21 mouse cellular contexts compared by ENCODE assay signal in the genomic region with DNA sequence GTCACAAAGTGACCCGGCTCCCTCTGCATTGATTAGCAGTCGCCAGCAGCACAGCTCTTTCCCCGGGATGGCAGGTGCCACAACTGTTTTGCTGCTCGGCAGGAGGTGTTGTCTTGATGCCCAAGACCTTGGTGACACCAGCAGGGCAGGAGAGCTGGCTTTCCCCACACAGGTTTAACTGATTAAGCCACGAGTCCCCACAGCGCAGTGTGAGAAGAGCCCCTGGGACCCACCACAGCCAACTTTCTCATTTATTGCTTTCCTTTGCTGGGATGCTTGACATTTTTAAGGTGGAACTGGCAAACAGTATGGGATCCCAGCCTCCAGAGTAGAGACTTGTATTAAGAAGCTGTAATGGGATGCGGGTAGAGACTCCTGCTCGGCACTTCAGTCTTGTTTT.
A peak's percentile ranks its signal among the peaks of the same experiment; 100 is the strongest.
DNase-seq lines count a peak whose midpoint lies in the region; ATAC-seq lines count a peak whose summit lies in the region.
"Had no signal": no experiment of that assay in that cellular context is flagged by ENCODE, and none has a peak within 500 bp of the region (broad histone marks: within the 10 kb centered on the region; RNA-seq: fewer than 3 reads in every experiment).

No protein-coding gene starts in this region.

- 39% methylated on average over 8 of the region's 8 CpGs for WGBS in hindbrain, embryonic 16.5 days
- WGBS in midbrain, embryonic 15.5 days, result 41% methylated on average over 8 of the region's 8 CpGs

- no peaks in the 10 kb centered on the region for H3K27me3 ChIP-seq in hindbrain, embryonic 16.5 days (replicated peaks; ENCODE audit: control insufficient read depth, insufficient read depth, low read length)
- H3K27me3 ChIP-seq in midbrain, embryonic 15.5 days (replicated peaks), result no peaks in the 10 kb centered on the region
- H3K27me3 ChIP-seq: forebrain, embryonic 12.5 days; lung, embryonic 15.5 days; midbrain, embryonic 12.5 days had no signal

- peak; percentile 15 to 33 for DNase-seq in cerebellum, postnatal 14 days
- DNase-seq in cerebellum, adult 8-10 months, result no peak
- peak; percentile 11 for DNase-seq in left cerebral cortex, postnatal 4 days
- no peak for DNase-seq in left cerebral cortex, postnatal 36 days (ENCODE audit: low spot score in 2 of 2)
- no peak for DNase-seq in B cell, adult 2 months
- DNase-seq in urinary bladder, adult 2 months (ENCODE audit: low spot score), result no peak
- DNase-seq: adrenal gland, postnatal 25 days; kidney, adult 2 months; kidney, postnatal 10 days; thymus, postnatal 25 days had no signal

- H3K4me2 ChIP-seq in hindbrain, embryonic 16.5 days (ENCODE audit: low read length), result peak overlapping the region; percentile 32; the same call in 1 of the 2 replicates
- H3K4me2 ChIP-seq in midbrain, embryonic 15.5 days, result 0 out of 2 replicates have a peak overlapping the region, but pooled peaks have one; percentile 13
- H3K4me2 ChIP-seq: forebrain, embryonic 12.5 days; lung, embryonic 15.5 days; midbrain, embryonic 12.5 days had no signal

- peak; percentile 40; the same call in 1 of the 2 replicates for ATAC-seq in hindbrain, embryonic 16.5 days
- 0 out of 2 replicates have a peak, but pooled peaks have one; percentile 39 for ATAC-seq in midbrain, embryonic 15.5 days (replicated peaks)
- ATAC-seq: inflammation-experienced regulatory T-cells, adult 6 months had no signal

- H3K9me3 ChIP-seq in hindbrain, embryonic 16.5 days (ENCODE audit: control insufficient read depth, low read length), result no peaks in the 10 kb centered on the region
- no peaks in the 10 kb centered on the region for H3K9me3 ChIP-seq in midbrain, embryonic 15.5 days
- H3K9me3 ChIP-seq: embryonic facial prominence, embryonic 10.5 days; forebrain, embryonic 12.5 days; heart, embryonic 10.5 days; lung, embryonic 15.5 days; midbrain, embryonic 12.5 days had no signal

- intact Hi-C loops in left cerebral cortex, postnatal 4 days (cut with DNase I), result no loop called here
- intact Hi-C loops in left cerebral cortex, postnatal 36 days (cut with DNase I), result no loop called here

- no peak overlapping the region for H3K4me3 ChIP-seq in hindbrain, embryonic 16.5 days (ENCODE audit: low read length)
- no peak overlapping the region for H3K4me3 ChIP-seq in midbrain, embryonic 15.5 days
- H3K4me3 ChIP-seq: embryonic facial prominence, embryonic 10.5 days; forebrain, embryonic 12.5 days; heart, embryonic 10.5 days; layer of hippocampus, adult 2 months; lung, embryonic 15.5 days; midbrain, embryonic 12.5 days had no signal

- H3K4me1 ChIP-seq in hindbrain, embryonic 16.5 days (ENCODE audit: control insufficient read depth, insufficient read depth, low read depth, low read length), result no peaks in the 10 kb centered on the region
- H3K4me1 ChIP-seq in midbrain, embryonic 15.5 days, result peaks cover 9% of the 10 kb centered on the region
- H3K4me1 ChIP-seq: heart, embryonic 10.5 days; lung, embryonic 15.5 days had no signal

- H3K36me3 ChIP-seq in hindbrain, embryonic 16.5 days (ENCODE audit: control insufficient read depth, insufficient read depth, low read length), result no peaks in the 10 kb centered on the region
- no peaks in the 10 kb centered on the region for H3K36me3 ChIP-seq in midbrain, embryonic 15.5 days (replicated peaks)
- H3K36me3 ChIP-seq: embryonic facial prominence, embryonic 10.5 days; forebrain, embryonic 12.5 days; heart, embryonic 10.5 days; lung, embryonic 15.5 days; midbrain, embryonic 12.5 days had no signal

- H3K27ac ChIP-seq in hindbrain, embryonic 16.5 days (ENCODE audit: low read depth, low read length), result no peak overlapping the region
- H3K27ac ChIP-seq in midbrain, embryonic 15.5 days, result no peak overlapping the region
- H3K27ac ChIP-seq: embryonic facial prominence, embryonic 10.5 days; forebrain, embryonic 12.5 days; heart, embryonic 10.5 days; layer of hippocampus, adult 2 months; liver, embryonic 14.5 days; lung, embryonic 15.5 days; macrophage; midbrain, embryonic 12.5 days had no signal

- no peak overlapping the region for H3K9ac ChIP-seq in hindbrain, embryonic 16.5 days (ENCODE audit: low read depth, low read length)
- H3K9ac ChIP-seq in midbrain, embryonic 15.5 days, result no peak overlapping the region
- H3K9ac ChIP-seq: forebrain, embryonic 12.5 days; liver, embryonic 14.5 days; lung, embryonic 15.5 days; midbrain, embryonic 12.5 days had no signal

Comparison
In these comparisons a context has a peak if more than half of its experiments do, and no peak if none do; other contexts are left out.
1. DNase-seq: peak in cerebellum, postnatal 14 days (2 of 2) and left cerebral cortex, postnatal 4 days (single experiment); none in cerebellum, adult 8-10 months (single experiment), left cerebral cortex, postnatal 36 days (0 of 2), B cell, adult 2 months (0 of 2) and urinary bladder, adult 2 months (single experiment).